Mouse (Mus musculus) embryonic fibroblast, embryonic 13.5 days (primary cell): ENCODE results near the gene Txnip.

Experiments
- CTCF ChIP-seq: IDR thresholded peaks from 2 replicates; pipeline ENCODE4 v1.5.1; 2011; ENCODE audit warnings: mild to moderate bottlenecking, control low read depth, low read length, moderate library complexity, borderline replicate concordance; ENCODE audit not compliant: insufficient read depth
- POLR2A ChIP-seq: IDR thresholded peaks from 2 replicates; pipeline ENCODE4 v1.6.1; 2011; ENCODE audit warnings: low read depth, mild to moderate bottlenecking, control low read depth, low read length, moderate library complexity

DNA sequence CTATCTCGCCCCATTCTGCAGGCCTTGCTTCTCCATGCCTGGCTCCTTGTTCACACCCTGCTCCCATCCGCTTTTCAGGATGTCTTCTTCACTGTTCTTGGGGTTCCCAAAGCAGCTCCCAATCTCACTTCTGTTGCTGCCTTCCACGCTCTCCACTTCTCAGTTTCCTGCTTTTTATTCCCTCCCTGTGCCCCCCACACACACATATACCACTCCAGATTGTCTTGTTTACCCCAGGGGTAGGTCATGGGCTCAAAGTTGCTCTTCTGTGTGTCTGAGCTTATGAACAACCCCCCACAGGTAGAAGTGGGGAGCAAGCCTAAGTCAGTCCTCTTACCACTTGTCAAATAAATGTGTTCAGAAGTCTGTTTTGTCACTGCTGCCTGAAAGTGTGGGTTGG, 41.7 kb downstream of the Txnip start:
- TF ChIP-seq CTCF (no peak), POLR2A (no peak)
